Mouse (Mus musculus) heart, embryonic 11.5 days (tissue): Measurements from ENCODE around the gene Ranbp3l. TPM values are rescaled to one million over a fixed set of nuclear protein-coding genes. Genes with fewer than 3 reads are reported as not detected.

Experiments
- ATAC-seq: fragments of 200-750 bp; cut with Nextera tagmentation; replicated peaks from 2 replicates; pipeline ENCODE4 v1.8.0; 2017; ENCODE audit warnings: moderate library complexity; ENCODE audit not compliant: insufficient number of reproducible peaks, low FRiP score, low TSS enrichment
- H3K27ac ChIP-seq: fragments of 300-500 bp; sonication (generic); 2 replicates; pipeline ENCODE4 v1.5.1; 2014; ENCODE audit warnings: mild to moderate bottlenecking, low read depth, low read length
- H3K27me3 ChIP-seq: fragments of 300-500 bp; sonication (generic); 2 replicates; pipeline ENCODE4 v1.6.1; 2014; ENCODE audit warnings: mild to moderate bottlenecking, low read length, mixed read lengths; ENCODE audit not compliant: control insufficient read depth, insufficient read depth
- H3K36me3 ChIP-seq: fragments of 300-500 bp; sonication (generic); 2 replicates; pipeline ENCODE4 v1.6.1; 2014; ENCODE audit warnings: mild to moderate bottlenecking, low read length, moderate library complexity, mixed read lengths; ENCODE audit not compliant: control insufficient read depth, insufficient read depth
- H3K4me1 ChIP-seq: fragments of 300-500 bp; sonication (generic); 2 replicates; pipeline ENCODE4 v1.6.1; 2014; ENCODE audit warnings: low read length; ENCODE audit not compliant: control insufficient read depth, insufficient read depth
- H3K4me2 ChIP-seq: fragments of 300-500 bp; sonication (generic); 2 replicates; pipeline ENCODE4 v1.6.1; 2014; ENCODE audit warnings: mild to moderate bottlenecking, moderate library complexity
- H3K4me3 ChIP-seq: fragments of 300-500 bp; sonication (generic); 2 replicates; pipeline ENCODE4 v1.5.1; 2014; ENCODE audit warnings: low read depth, low read length
- H3K9ac ChIP-seq: fragments of 300-500 bp; sonication (generic); 2 replicates; pipeline ENCODE4 v1.6.1; 2014; ENCODE audit warnings: mild to moderate bottlenecking, low read depth, low read length, moderate library complexity
- H3K9me3 ChIP-seq: fragments of 300-500 bp; sonication (generic); replicated peaks from 2 replicates; pipeline ENCODE4 v1.6.1; 2016; ENCODE audit warnings: low read length; ENCODE audit not compliant: control insufficient read depth
- WGBS: fragments of 180-500 bp; shearing (Covaris S2); extraction: QIAGEN DNeasy Blood & Tissue Kit; methylation state at CpG from one replicate; pipeline ENCODE4 v1.1.7; 2014; ENCODE audit not compliant: insufficient replicate concordance; 5-methylcytosine and 5-hydroxymethylcytosine counted together
- polyA plus RNA-seq: library from polyadenylated mRNA; unstranded; fragments of >200 nt; fragmentation: Nextera tagmentation; extraction: Ambion mirVana; gene quantifications from 2 replicates; pipeline ENCODE4 v1.2.1, GENCODE M21; 2014

Ranbp3l gene
- polyA plus RNA-seq, 1 experiment from 2014 or later, result 0.46 TPM

- Histone ChIP-seq H3K4me1 (no peaks in the 10 kb centered on the region), H3K36me3 (peaks cover 15% of the 10 kb centered on the region), H3K4me3 (no peak overlapping the region), H3K9me3 (no peaks in the 10 kb centered on the region), H3K9ac (no peak overlapping the region), H3K27me3 (no peaks in the 10 kb centered on the region), H3K27ac (no peak overlapping the region), H3K4me2 (no peak overlapping the region)
- WGBS, result 60% methylated on average over 5 of the region's 5 CpGs
- no peak for ATAC-seq
Observed at GRCm38 (mm10) chr15:9114599-9114998, 146.8 kb downstream of the Ranbp3l start.

Other genes starting within 250 kb of the Ranbp3l start
- gene Nadk2, start 103.3 kb downstream of the Ranbp3l start, polyA plus RNA-seq, result 57.1 and 65.3 TPM in 2 replicates
- 3.4 and 4.3 TPM in 2 replicates for gene Lmbrd2, start 172.6 kb downstream of the Ranbp3l start, polyA plus RNA-seq
- 53.3 and 55.0 TPM in 2 replicates for gene Skp2, start 187.5 kb downstream of the Ranbp3l start, polyA plus RNA-seq